Mouse (Mus musculus) liver, postnatal 0 days (tissue): ENCODE results near the gene Mknk1.

ENCODE experiments used
- CTCF ChIP-seq: sonication (generic); IDR thresholded peaks from 2 replicates; pipeline ENCODE4 v1.5.1; 2016; ENCODE audit warnings: antibody characterized with exemption, low read depth
- EP300 ChIP-seq: IDR thresholded peaks from 2 replicates; pipeline ENCODE4 v1.6.1; 2016; ENCODE audit warnings: antibody characterized with exemption, low read depth, mild to moderate bottlenecking

DNA sequence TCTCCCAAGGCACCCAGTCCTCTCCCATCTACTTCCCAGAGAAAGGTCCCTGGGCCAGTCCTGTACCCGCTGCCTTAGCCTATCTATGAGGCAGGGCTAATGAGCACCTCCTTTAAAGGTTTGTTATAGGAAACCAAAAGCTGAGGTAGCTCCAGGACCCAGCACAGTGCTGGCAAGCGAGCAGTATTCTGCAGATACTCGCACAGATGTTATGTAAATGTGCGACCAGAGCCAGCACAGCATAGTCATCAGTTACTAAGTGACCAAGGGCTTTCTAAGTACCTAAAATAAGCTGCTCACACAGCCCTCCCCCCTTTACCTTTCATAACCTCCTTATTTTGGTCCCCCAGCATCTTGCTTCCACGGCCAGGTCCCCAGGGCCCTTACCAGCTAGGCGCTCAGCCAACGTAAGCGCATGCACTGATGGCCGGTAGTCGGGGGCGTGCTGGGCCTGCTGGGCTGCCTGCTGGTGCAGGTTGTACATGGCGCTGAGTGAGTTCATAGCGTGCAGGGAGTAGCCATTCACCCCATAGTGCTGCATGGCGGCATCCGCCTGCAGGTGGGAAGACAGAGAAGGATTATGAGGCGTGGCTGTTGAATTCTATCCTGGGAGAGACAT lies 84.4 kb downstream of the Mknk1 start:
- TF ChIP-seq CTCF (no peak), EP300 (no peak)
